Mouse (Mus musculus) neural tube, embryonic 14.5 days (tissue): ENCODE data around the gene Megf9. TPM values are rescaled to one million over a fixed set of nuclear protein-coding genes. Genes with fewer than 3 reads are reported as not detected.

Experiments used
- ATAC-seq: fragments of 200-750 bp; cut with Nextera tagmentation; 2 replicates; pipeline ENCODE4 v1.8.0; 2017; ENCODE audit warnings: low read depth, mild to moderate bottlenecking, moderate TSS enrichment, moderate library complexity
- H3K27ac ChIP-seq: fragments of 300-500 bp; sonication (generic); 2 replicates; pipeline ENCODE4 v1.5.1; 2014; ENCODE audit warnings: low read depth, mild to moderate bottlenecking, control low read depth, low read length, moderate library complexity, mixed read lengths
- H3K27me3 ChIP-seq: fragments of 300-500 bp; sonication (generic); 2 replicates; pipeline ENCODE4 v1.6.1; 2014; ENCODE audit warnings: low read length; ENCODE audit not compliant: control insufficient read depth, insufficient read depth
- H3K36me3 ChIP-seq: fragments of 300-500 bp; sonication (generic); 2 replicates; pipeline ENCODE4 v1.6.1; 2014; ENCODE audit warnings: low read length, mixed read lengths; ENCODE audit not compliant: control insufficient read depth, insufficient read depth
- H3K4me1 ChIP-seq: fragments of 300-500 bp; sonication (generic); 2 replicates; pipeline ENCODE4 v1.6.1; 2014; ENCODE audit warnings: low read length; ENCODE audit not compliant: control insufficient read depth, insufficient read depth
- H3K4me2 ChIP-seq: fragments of 300-500 bp; sonication (generic); 2 replicates; pipeline ENCODE4 v1.6.1; 2014; ENCODE audit warnings: mild to moderate bottlenecking, low read depth, low read length, control low read depth
- H3K4me3 ChIP-seq: fragments of 300-500 bp; sonication (generic); 2 replicates; pipeline ENCODE4 v1.5.1; 2014; ENCODE audit warnings: low read depth, low read length, control low read depth, mixed read lengths
- H3K9ac ChIP-seq: fragments of 300-500 bp; sonication (generic); replicated peaks from 2 replicates; pipeline ENCODE4 v1.6.1; 2014; ENCODE audit warnings: low read depth, mild to moderate bottlenecking, control low read depth, low read length, mixed read lengths
- H3K9me3 ChIP-seq: fragments of 300-500 bp; sonication (generic); 2 replicates; pipeline ENCODE4 v1.6.1; 2016; ENCODE audit warnings: low read length; ENCODE audit not compliant: control insufficient read depth
- WGBS: fragments of 180-500 bp; shearing (Covaris S2); extraction: QIAGEN DNeasy Blood & Tissue Kit; methylation state at CpG from one replicate; pipeline ENCODE4 v1.1.7; 2014; 5-methylcytosine and 5-hydroxymethylcytosine counted together
- polyA plus RNA-seq: library from polyadenylated mRNA; unstranded; fragments of >200 nt; fragmentation: Nextera tagmentation; extraction: Ambion mirVana; gene quantifications from 2 replicates; pipeline ENCODE4 v1.2.1, GENCODE M21; 2014

The Megf9 gene
- polyA plus RNA-seq, 1 experiment from 2014 or later, result 43.3 TPM

- Histone ChIP-seq H3K27ac (0 out of 2 replicates have a peak overlapping the region, but pooled peaks have one; percentile 39), H3K9me3 (no peaks in the 10 kb centered on the region), H3K27me3 (no peaks in the 10 kb centered on the region), H3K4me3 (no peak overlapping the region), H3K36me3 (no peaks in the 10 kb centered on the region), H3K4me2 (no peak overlapping the region), H3K9ac (no peak overlapping the region), H3K4me1 (peaks cover 7% of the 10 kb centered on the region)
- 79% methylated on average over 11 of the region's 11 CpGs for WGBS
- no peak for ATAC-seq
Measured at GRCm38 (mm10) chr4:70391760-70392372, 142.9 kb downstream of the Megf9 start.

GRCm38 (mm10) chr4:70391073-70391472 is 143.7 kb downstream of the Megf9 start:
- 84% methylated on average over 9 of the region's 9 CpGs for WGBS
- no peak overlapping the region for H3K4me2 ChIP-seq
- no peak for ATAC-seq
- H3K9me3 ChIP-seq, result no peaks in the 10 kb centered on the region
- peaks cover 7% of the 10 kb centered on the region for H3K4me1 ChIP-seq
- no peaks in the 10 kb centered on the region for H3K36me3 ChIP-seq
- H3K27me3 ChIP-seq, result no peaks in the 10 kb centered on the region
- no peak overlapping the region for H3K4me3 ChIP-seq
- no peak overlapping the region for H3K9ac ChIP-seq
- no peak overlapping the region for H3K27ac ChIP-seq

GRCm38 (mm10) chr4:70386206-70386605 is 148.6 kb downstream of the Megf9 start:
- Histone ChIP-seq H3K36me3 (no peaks in the 10 kb centered on the region), H3K9ac (no peak overlapping the region), H3K4me3 (no peak overlapping the region), H3K4me1 (peaks cover 2% of the 10 kb centered on the region; the same call in 1 of the 2 replicates), H3K27ac (no peak overlapping the region), H3K9me3 (no peaks in the 10 kb centered on the region), H3K4me2 (no peak overlapping the region), H3K27me3 (no peaks in the 10 kb centered on the region)
- WGBS, result 89% methylated on average over 5 of the region's 5 CpGs
- no peak for ATAC-seq

DNA sequence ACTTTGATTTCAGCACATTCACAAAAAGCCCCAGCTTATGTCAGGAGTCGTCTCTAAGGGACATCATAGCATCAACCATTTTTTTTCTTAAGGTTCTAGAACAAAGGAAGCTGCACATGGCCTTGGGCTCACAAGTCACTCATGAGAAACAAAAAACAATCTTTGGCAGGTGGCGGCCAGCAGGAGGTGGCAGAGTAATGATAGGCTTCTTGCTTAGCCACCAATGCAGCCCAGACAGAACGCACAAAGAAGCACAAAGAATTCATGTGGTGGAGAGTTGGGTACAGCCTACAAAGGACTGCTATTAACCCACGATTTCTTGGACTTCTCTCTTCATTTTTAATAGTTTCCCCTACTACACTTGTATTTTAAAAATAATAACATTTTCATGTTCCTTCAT is 157.4 kb downstream of the Megf9 start:
- 0 out of 2 replicates have a peak, but pooled peaks have one; percentile 28 for ATAC-seq
- WGBS, result 66% methylated on average over 4 of the region's 4 CpGs
- Histone ChIP-seq H3K4me2 (no peak overlapping the region), H3K9me3 (no peaks in the 10 kb centered on the region), H3K27me3 (no peaks in the 10 kb centered on the region), H3K9ac (no peak overlapping the region), H3K4me3 (no peak overlapping the region), H3K27ac (no peak overlapping the region), H3K36me3 (no peaks in the 10 kb centered on the region), H3K4me1 (no peaks in the 10 kb centered on the region)

Other genes with a start within 250 kb of the Megf9 start
- gene Cdk5rap2, start 124.6 kb downstream of the Megf9 start, polyA plus RNA-seq, result 10.9 and 15.6 TPM in 2 replicates